Mouse (Mus musculus): ENCODE results near the gene Clspn. TPM values are rescaled to one million over a fixed set of nuclear protein-coding genes. Genes with fewer than 3 reads are reported as not detected.
A peak's percentile ranks its signal among the peaks of the same experiment; 100 is the strongest.
"Not testable (repeated sequence)": the region's sequence is repeated elsewhere in the genome, so short reads cannot be mapped to it uniquely, and the experiment has no call there.

Clspn gene
- total RNA-seq (2021), result 10 to 100 TPM; 12.0 to 12.9 TPM
- long read RNA-seq, experiment 1, partial matches to known transcripts, result 1 of 2 reads
- long read RNA-seq, experiment 1, other reads (novel, unspliced or antisense), result 1 of 2 reads
- long read RNA-seq, experiment 2, partial matches to known transcripts, result 0 of 1 reads
- long read RNA-seq, experiment 2, other reads (novel, unspliced or antisense), result 1 of 1 reads

GRCm38 (mm10) chr4:126556809-126557711 is at the start of gene Clspn:
Clspn (plus strand) TSS chr4:126556935.
- DNase-seq (ENCODE audit: low spot score in 2 of 2), result peak; percentile 76 to 90

- DNase-seq (ENCODE audit: low spot score in 2 of 2), result no peak
Observed at GRCm38 (mm10) chr4:126508110-126508899, 48.4 kb upstream of the Clspn start.

- no peak for DNase-seq (ENCODE audit: low spot score in 2 of 2)
Observed at GRCm38 (mm10) chr4:126509072-126509471, 47.7 kb upstream of the Clspn start.

- no peak for DNase-seq (ENCODE audit: low spot score in 2 of 2)
Observed at GRCm38 (mm10) chr4:126511013-126511412, 45.7 kb upstream of the Clspn start.

- no peak for DNase-seq (ENCODE audit: low spot score in 2 of 2)
Observed at GRCm38 (mm10) chr4:126512308-126513066, 44.2 kb upstream of the Clspn start.

- DNase-seq (ENCODE audit: low spot score in 2 of 2), result no peak
Observed at GRCm38 (mm10) chr4:126526164-126526563, 30.6 kb upstream of the Clspn start.

GRCm38 (mm10) chr4:126526828-126527227 is 29.9 kb upstream of the Clspn start:
- DNase-seq (ENCODE audit: low spot score in 2 of 2), result no peak

GRCm38 (mm10) chr4:126532292-126532691 is 24.4 kb upstream of the Clspn start:
- no peak for DNase-seq (ENCODE audit: low spot score in 2 of 2)

GRCm38 (mm10) chr4:126532827-126533728 is 23.7 kb upstream of the Clspn start, which contains the start of gene Ago4:
Ago4 (minus strand) TSS chr4:126533472.
- peak; percentile 56 to 71 for DNase-seq (ENCODE audit: low spot score in 2 of 2)

GRCm38 (mm10) chr4:126533729-126534070 is 23.0 kb upstream of the Clspn start:
- no peak for DNase-seq (ENCODE audit: low spot score in 2 of 2)

- not testable (repeated sequence) for DNase-seq (ENCODE audit: low spot score in 2 of 2)
Observed at GRCm38 (mm10) chr4:126535631-126536030, 21.1 kb upstream of the Clspn start.

- no peak for DNase-seq (ENCODE audit: low spot score in 2 of 2)
Observed at GRCm38 (mm10) chr4:126536865-126537264, 19.9 kb upstream of the Clspn start.

GRCm38 (mm10) chr4:126540487-126541071 is 16.2 kb upstream of the Clspn start:
- no peak for DNase-seq (ENCODE audit: low spot score in 2 of 2)

- no peak for DNase-seq (ENCODE audit: low spot score in 2 of 2)
Observed at GRCm38 (mm10) chr4:126542838-126543237, 13.9 kb upstream of the Clspn start.

- no peak for DNase-seq (ENCODE audit: low spot score in 2 of 2)
Observed at GRCm38 (mm10) chr4:126545016-126545415, 11.7 kb upstream of the Clspn start.

GRCm38 (mm10) chr4:126545703-126546102 is 11.0 kb upstream of the Clspn start:
- no peak for DNase-seq (ENCODE audit: low spot score in 2 of 2)

- DNase-seq (ENCODE audit: low spot score in 2 of 2), result no peak
Observed at GRCm38 (mm10) chr4:126546183-126546582, 10.6 kb upstream of the Clspn start.

GRCm38 (mm10) chr4:126552136-126552535 is 4.6 kb upstream of the Clspn start:
- no peak for DNase-seq (ENCODE audit: low spot score in 2 of 2)

- no peak for DNase-seq (ENCODE audit: low spot score in 2 of 2)
Observed at GRCm38 (mm10) chr4:126553105-126553504, 3.6 kb upstream of the Clspn start.

All from gastrocnemius, postnatal 4 days (tissue).